Mouse (Mus musculus) embryonic facial prominence, embryonic 13.5 days (tissue): ENCODE results near the gene Gm43738. TPM values are rescaled to one million over a fixed set of nuclear protein-coding genes. Genes with fewer than 3 reads are reported as not detected.
"Not testable (repeated sequence)": the region's sequence is repeated elsewhere in the genome, so short reads cannot be mapped to it uniquely, and the experiment has no call there.

ENCODE experiments used
- ATAC-seq: fragments of 200-750 bp; cut with Nextera tagmentation; 2 replicates; pipeline ENCODE4 v1.8.0; 2017; ENCODE audit warnings: low read depth; ENCODE audit not compliant: insufficient number of reproducible peaks, insufficient read depth, low FRiP score, low TSS enrichment
- H3K27ac ChIP-seq: fragments of 300-500 bp; sonication (generic); 2 replicates; pipeline ENCODE4 v1.5.1; 2015; ENCODE audit warnings: moderate library complexity, mild to moderate bottlenecking, inconsistent platforms
- H3K27me3 ChIP-seq: fragments of 300-500 bp; sonication (generic); 2 replicates; pipeline ENCODE4 v1.6.1; 2015; ENCODE audit warnings: mild to moderate bottlenecking, inconsistent platforms
- H3K36me3 ChIP-seq: fragments of 300-500 bp; sonication (generic); 2 replicates; pipeline ENCODE4 v1.6.1; 2015; ENCODE audit warnings: mild to moderate bottlenecking, inconsistent platforms
- H3K4me1 ChIP-seq: fragments of 300-500 bp; sonication (generic); 2 replicates; pipeline ENCODE4 v1.6.1; 2015; ENCODE audit warnings: inconsistent platforms
- H3K4me2 ChIP-seq: fragments of 300-500 bp; sonication (generic); 2 replicates; pipeline ENCODE4 v1.6.1; 2015; ENCODE audit warnings: moderate library complexity, mild to moderate bottlenecking, inconsistent platforms
- H3K4me3 ChIP-seq: fragments of 300-500 bp; sonication (generic); 2 replicates; pipeline ENCODE4 v1.5.1; 2015; ENCODE audit warnings: mild to moderate bottlenecking, inconsistent platforms
- H3K9ac ChIP-seq: fragments of 300-500 bp; sonication (generic); 2 replicates; pipeline ENCODE4 v1.6.1; 2015; ENCODE audit warnings: mild to moderate bottlenecking, inconsistent platforms
- H3K9me3 ChIP-seq: fragments of 300-500 bp; sonication (generic); 2 replicates; pipeline ENCODE4 v1.6.1; 2016; ENCODE audit warnings: inconsistent platforms
- WGBS: fragments of 180-500 bp; shearing (Covaris S2); methylation state at CpG from one replicate; pipeline ENCODE4 v1.1.7; 2015; ENCODE audit warnings: mixed read lengths; 5-methylcytosine and 5-hydroxymethylcytosine counted together
- polyA plus RNA-seq: library from polyadenylated mRNA; unstranded; fragments of >200 nt; fragmentation: Nextera tagmentation; extraction: Ambion mirVana; gene quantifications from 2 replicates; pipeline ENCODE4 v1.2.1, GENCODE M21; 2015

Gm43738 gene
- polyA plus RNA-seq, 1 experiment from 2014 or later: not detected

GRCm38 (mm10) chr3:89084654-89085190, 16.2 kb downstream of the Gm43738 start:
- WGBS: 83% methylated on average over 12 of the region's 12 CpGs
- Histone ChIP-seq H3K4me3 (no peak overlapping the region), H3K36me3 (peaks cover 58% of the 10 kb centered on the region), H3K9me3 (no peaks in the 10 kb centered on the region), H3K9ac (no peak overlapping the region), H3K4me1 (peaks cover 19% of the 10 kb centered on the region), H3K27ac (no peak overlapping the region), H3K4me2 (no peak overlapping the region), H3K27me3 (peaks cover 7% of the 10 kb centered on the region; the same call in 1 of the 2 replicates)
- no peak for ATAC-seq

- Histone ChIP-seq H3K4me2 (no peak overlapping the region), H3K4me1 (peaks cover 13% of the 10 kb centered on the region), H3K27ac (no peak overlapping the region), H3K36me3 (peaks cover 62% of the 10 kb centered on the region), H3K27me3 (peaks cover 7% of the 10 kb centered on the region; the same call in 1 of the 2 replicates), H3K4me3 (no peak overlapping the region), H3K9me3 (no peaks in the 10 kb centered on the region), H3K9ac (no peak overlapping the region)
- 73% methylated on average over 2 of the region's 2 CpGs for WGBS
- no peak for ATAC-seq
Observed at GRCm38 (mm10) chr3:89084133-89084532, 16.8 kb downstream of the Gm43738 start.

- not testable (repeated sequence) for H3K27me3 ChIP-seq, ATAC-seq, H3K9ac ChIP-seq, H3K27ac ChIP-seq, H3K4me1 ChIP-seq, H3K4me3 ChIP-seq, H3K4me2 ChIP-seq, H3K9me3 ChIP-seq
- H3K36me3 ChIP-seq: peaks cover 66% of the 10 kb centered on the region
Observed at GRCm38 (mm10) chr3:89082287-89082686, 18.6 kb downstream of the Gm43738 start.

GRCm38 (mm10) chr3:89077383-89077782, 23.5 kb downstream of the Gm43738 start:
- Histone ChIP-seq H3K9me3 (no peaks in the 10 kb centered on the region), H3K4me3 (no peak overlapping the region), H3K9ac (no peak overlapping the region), H3K4me2 (no peak overlapping the region), H3K4me1 (no peaks in the 10 kb centered on the region), H3K36me3 (peaks cover 85% of the 10 kb centered on the region), H3K27ac (no peak overlapping the region), H3K27me3 (no peaks in the 10 kb centered on the region)
- 90% methylated on average over 9 of the region's 9 CpGs for WGBS
- no peak for ATAC-seq

GRCm38 (mm10) chr3:89067265-89067664, 33.6 kb downstream of the Gm43738 start:
- Histone ChIP-seq H3K9me3 (no peaks in the 10 kb centered on the region), H3K36me3 (peaks cover 95% of the 10 kb centered on the region)

GRCm38 (mm10) chr3:89061696-89062095, 39.2 kb downstream of the Gm43738 start:
- no peak overlapping the region for H3K27ac ChIP-seq
- no peaks in the 10 kb centered on the region for H3K27me3 ChIP-seq
- peaks cover 90% of the 10 kb centered on the region for H3K36me3 ChIP-seq
- no peak for ATAC-seq
- H3K9me3 ChIP-seq: no peaks in the 10 kb centered on the region
- WGBS: 86% methylated on average over 3 of the region's 3 CpGs
- no peaks in the 10 kb centered on the region for H3K4me1 ChIP-seq
- no peak overlapping the region for H3K9ac ChIP-seq
- no peak overlapping the region for H3K4me2 ChIP-seq
- H3K4me3 ChIP-seq: no peak overlapping the region

More at GRCm38 (mm10) chr3:89067265-89067664, 33.6 kb downstream of the Gm43738 start:
- H3K27ac ChIP-seq: no peak overlapping the region
- no peak overlapping the region for H3K9ac ChIP-seq
- no peak overlapping the region for H3K4me3 ChIP-seq
- no peak overlapping the region for H3K4me2 ChIP-seq
- no peaks in the 10 kb centered on the region for H3K27me3 ChIP-seq
- no peak for ATAC-seq
- no peaks in the 10 kb centered on the region for H3K4me1 ChIP-seq

- Histone ChIP-seq H3K4me2 (no peak overlapping the region), H3K4me1 (no peaks in the 10 kb centered on the region), H3K27me3 (no peaks in the 10 kb centered on the region), H3K36me3 (peaks cover 92% of the 10 kb centered on the region), H3K9ac (no peak overlapping the region), H3K9me3 (no peaks in the 10 kb centered on the region), H3K4me3 (no peak overlapping the region), H3K27ac (no peak overlapping the region)
- 82% methylated on average over 3 of the region's 3 CpGs for WGBS
- ATAC-seq: no peak
Observed at GRCm38 (mm10) chr3:89058783-89059182, 42.1 kb downstream of the Gm43738 start.

GRCm38 (mm10) chr3:89058361-89058760, 42.5 kb downstream of the Gm43738 start:
- no peak for ATAC-seq
- Histone ChIP-seq H3K36me3 (peaks cover 92% of the 10 kb centered on the region), H3K27me3 (no peaks in the 10 kb centered on the region), H3K4me1 (no peaks in the 10 kb centered on the region), H3K4me2 (no peak overlapping the region), H3K9ac (no peak overlapping the region), H3K9me3 (no peaks in the 10 kb centered on the region), H3K27ac (no peak overlapping the region), H3K4me3 (no peak overlapping the region)
- WGBS: 95% methylated on average over 9 of the region's 9 CpGs

GRCm38 (mm10) chr3:89043359-89043758, 57.5 kb downstream of the Gm43738 start:
- 88% methylated on average over 4 of the region's 4 CpGs for WGBS
- no peak for ATAC-seq
- Histone ChIP-seq H3K9me3 (no peaks in the 10 kb centered on the region), H3K4me2 (no peak overlapping the region), H3K27ac (no peak overlapping the region), H3K4me1 (no peaks in the 10 kb centered on the region), H3K27me3 (no peaks in the 10 kb centered on the region), H3K36me3 (peaks cover 81% of the 10 kb centered on the region), H3K4me3 (no peak overlapping the region), H3K9ac (no peak overlapping the region)

Other genes starting within 250 kb of the Gm43738 start
- 40.7 and 43.2 TPM in 2 replicates for gene Msto1, start 187.1 kb downstream of the Gm43738 start, polyA plus RNA-seq
- gene Ash1l, start 150.5 kb downstream of the Gm43738 start, polyA plus RNA-seq: 29.4 and 30.6 TPM in 2 replicates
- 147 and 158 TPM in 2 replicates for gene Dap3, start 149.9 kb downstream of the Gm43738 start, polyA plus RNA-seq
- gene Rusc1, start 7.8 kb downstream of the Gm43738 start, polyA plus RNA-seq: 23.3 and 25.0 TPM in 2 replicates
- gene Fdps, start 860 bp upstream of the Gm43738 start, polyA plus RNA-seq: 193 and 231 TPM in 2 replicates
- 2.0 TPM in 1 of 2 replicates, not detected in the other for gene Pklr, start 35.0 kb upstream of the Gm43738 start, polyA plus RNA-seq
- gene Hcn3, start 59.1 kb upstream of the Gm43738 start, polyA plus RNA-seq: 3.6 and 4.3 TPM in 2 replicates
- 39.9 and 41.8 TPM in 2 replicates for gene Clk2, start 63.7 kb upstream of the Gm43738 start, polyA plus RNA-seq
- 115 and 125 TPM in 2 replicates for gene Scamp3, start 76.4 kb upstream of the Gm43738 start, polyA plus RNA-seq
- gene Fam189b, start 82.0 kb upstream of the Gm43738 start, polyA plus RNA-seq: 31.5 and 32.6 TPM in 2 replicates
- 34.7 TPM in 2 replicates for gene Gba, start 101.8 kb upstream of the Gm43738 start, polyA plus RNA-seq
- 42.0 and 48.1 TPM in 2 replicates for gene Thbs3, start 114.1 kb upstream of the Gm43738 start, polyA plus RNA-seq
- gene Mtx1, start 126.0 kb upstream of the Gm43738 start, polyA plus RNA-seq: 182 and 212 TPM in 2 replicates
- 1.5 and 1.6 TPM in 2 replicates for gene Muc1, start 128.0 kb upstream of the Gm43738 start, polyA plus RNA-seq
- gene Krtcap2, start 144.9 kb upstream of the Gm43738 start, polyA plus RNA-seq: 300 and 361 TPM in 2 replicates
- gene Trim46, start 145.2 kb upstream of the Gm43738 start, polyA plus RNA-seq: 7.0 and 9.7 TPM in 2 replicates
- gene Dpm3, start 158.3 kb upstream of the Gm43738 start, polyA plus RNA-seq: 120 and 147 TPM in 2 replicates
- 67.4 and 68.6 TPM in 2 replicates for gene Slc50a1, start 169.5 kb upstream of the Gm43738 start, polyA plus RNA-seq
- gene Efna1, start 180.0 kb upstream of the Gm43738 start, polyA plus RNA-seq: 40.7 and 43.1 TPM in 2 replicates
- gene Efna3, start 221.9 kb upstream of the Gm43738 start, polyA plus RNA-seq: 22.6 and 26.6 TPM in 2 replicates
- 46.5 and 50.1 TPM in 2 replicates for gene Efna4, start 236.9 kb upstream of the Gm43738 start, polyA plus RNA-seq
- 50.8 and 52.6 TPM in 2 replicates for gene Adam15, start 248.9 kb upstream of the Gm43738 start, polyA plus RNA-seq